Mouse (Mus musculus) adrenal gland, postnatal 14 days (tissue): ENCODE measurements around the gene Jpt1. TPM values are rescaled to one million over a fixed set of nuclear protein-coding genes. Genes with fewer than 3 reads are reported as not detected.
"Not testable (repeated sequence)": the region's sequence is repeated elsewhere in the genome, so short reads cannot be mapped to it uniquely, and the experiment has no call there.

Source experiments
- DNase-seq: peaks from one replicate; pipeline ENCODE4 v3.0.0; 2021; ENCODE audit warnings: mixed read lengths
- total RNA-seq: library from RNA; stranded (reverse); gene quantifications from 2 replicates; pipeline ENCODE4 v1.2.3, GENCODE M21; 2021

The Jpt1 gene
- total RNA-seq, 1 experiment from 2014 or later = 99.8 TPM

DNA sequence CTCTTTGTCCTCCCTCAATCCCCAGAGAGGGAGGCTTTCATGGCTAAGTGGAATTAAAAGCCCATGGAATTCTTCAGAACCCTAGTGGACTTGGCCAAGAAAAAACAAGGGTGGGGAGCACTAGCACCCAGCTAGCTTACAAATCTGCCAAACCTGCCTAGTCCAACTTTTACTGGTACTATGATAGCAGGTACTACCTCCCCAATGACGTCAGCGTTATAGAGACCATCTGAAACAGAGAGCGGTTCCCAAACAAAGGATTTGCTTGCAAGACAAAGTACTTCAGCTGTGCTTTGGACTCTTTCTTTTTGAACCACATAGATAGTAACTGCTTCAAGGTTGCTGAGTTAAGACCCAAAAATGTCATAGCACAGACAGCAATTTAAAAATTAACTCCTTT is 2.2 kb downstream of the Jpt1 start:
- DNase-seq = no peak

DNA sequence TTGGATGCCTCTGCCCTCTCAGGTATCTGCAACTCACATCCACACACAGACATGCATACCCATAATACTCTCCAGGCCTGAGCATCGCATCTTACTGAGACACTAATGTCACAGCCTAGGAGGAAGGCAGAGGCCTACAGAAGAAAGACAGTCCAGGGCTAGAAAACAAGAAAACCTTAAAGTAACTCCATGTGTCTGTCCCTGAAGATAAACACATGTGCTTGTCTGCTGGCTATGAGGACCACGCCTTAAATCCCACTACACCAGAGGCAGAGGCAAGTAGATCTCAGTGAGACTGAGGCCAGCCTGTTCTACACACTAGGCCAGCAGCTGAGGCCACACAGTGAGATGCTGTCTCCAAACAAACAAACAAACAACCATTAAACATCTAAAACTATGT is 3.1 kb downstream of the Jpt1 start:
- no peak for DNase-seq

DNA sequence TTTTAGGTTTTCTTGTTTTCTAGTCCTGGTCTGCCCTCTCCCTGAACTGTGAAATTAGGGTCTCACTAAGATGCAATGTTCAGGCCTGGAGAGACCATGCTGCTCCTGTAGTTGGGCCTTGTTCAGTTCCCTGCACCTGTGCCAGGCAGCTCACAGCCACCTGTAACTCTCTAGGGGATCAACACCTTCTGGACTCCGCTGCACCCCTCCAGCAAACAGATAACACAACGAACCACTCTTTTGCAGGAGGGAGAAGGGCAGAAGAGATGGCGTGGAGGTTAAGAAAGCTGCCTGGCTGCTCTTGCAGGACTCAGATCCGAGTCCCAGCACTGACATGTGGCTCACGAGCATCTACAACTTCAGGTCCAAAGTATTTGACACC is 3.7 kb downstream of the Jpt1 start:
- DNase-seq = no peak

DNA sequence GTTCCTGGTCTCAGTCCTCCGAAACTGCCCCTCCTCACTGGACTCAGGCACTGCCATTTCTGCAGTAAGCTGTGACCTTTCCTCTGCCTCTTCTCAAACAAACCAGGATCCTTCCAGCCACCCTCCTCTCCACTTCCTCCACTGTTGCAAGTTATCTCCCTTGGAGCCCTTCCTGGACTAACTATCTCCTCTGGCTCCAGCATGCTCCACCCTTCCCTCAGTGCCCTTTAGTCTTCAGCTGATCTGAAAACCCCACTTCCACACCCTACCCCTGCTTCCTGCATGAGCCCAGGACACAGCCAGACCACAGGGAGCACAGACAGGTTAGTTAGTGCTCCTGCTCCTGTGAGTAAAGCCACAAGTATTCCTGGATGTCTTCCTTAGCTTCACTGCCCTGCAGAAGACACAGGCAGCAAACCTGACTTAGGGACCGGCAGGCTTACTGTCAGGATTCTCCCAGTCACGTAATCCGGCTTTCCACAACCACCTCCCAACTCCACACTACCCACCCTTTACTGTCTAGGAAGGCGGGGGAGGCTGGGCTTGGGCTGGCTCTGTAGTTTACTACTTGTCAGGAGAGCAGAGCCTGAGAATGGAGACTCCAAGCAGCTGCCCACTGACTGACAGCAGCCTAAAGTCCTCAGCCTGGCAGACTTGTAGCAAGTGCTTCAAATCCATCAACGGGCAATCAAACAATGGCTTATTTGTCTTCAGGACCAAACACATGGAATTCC is 4.2 kb downstream of the Jpt1 start:
- no peak for DNase-seq

DNA sequence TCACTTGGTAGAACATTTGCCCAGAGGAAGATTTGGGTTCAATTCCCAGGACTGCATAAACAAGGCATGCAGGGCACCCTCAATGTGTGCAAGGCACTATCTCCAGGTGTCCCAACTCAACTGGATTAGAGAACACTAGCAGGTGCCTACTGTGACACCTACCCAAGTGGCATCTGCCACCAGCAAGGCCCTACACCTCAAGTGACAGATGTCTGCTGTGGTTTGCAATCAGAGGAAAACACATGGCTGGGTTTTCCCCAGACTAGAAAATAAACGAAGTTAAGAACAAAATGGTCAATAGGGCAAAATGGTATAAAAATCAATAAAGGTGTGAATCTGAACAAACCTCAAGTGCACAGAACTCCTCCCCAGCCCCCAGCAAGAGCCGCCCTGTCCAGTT is 6.1 kb downstream of the Jpt1 start:
- DNase-seq = no peak

DNA sequence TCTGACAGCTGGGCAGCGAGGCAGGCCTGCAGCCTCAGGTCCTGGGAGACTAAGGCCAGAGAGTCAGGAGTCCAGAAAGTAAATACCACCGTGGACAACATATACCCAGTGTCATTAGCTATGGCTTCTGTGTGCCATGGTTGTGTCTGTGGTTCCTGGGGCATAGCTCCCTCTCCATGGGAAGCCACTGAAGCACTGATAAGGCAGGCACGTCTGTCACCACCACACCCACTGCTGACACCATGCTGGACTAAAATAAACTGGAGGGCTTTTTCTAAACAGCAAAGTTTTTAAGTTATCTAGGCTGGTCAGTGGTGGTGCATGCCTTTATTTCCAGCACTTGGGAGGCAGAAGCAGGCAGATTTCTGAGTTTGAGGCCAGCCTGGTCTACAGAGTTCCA is 7.6 kb downstream of the Jpt1 start:
- no peak for DNase-seq

DNA sequence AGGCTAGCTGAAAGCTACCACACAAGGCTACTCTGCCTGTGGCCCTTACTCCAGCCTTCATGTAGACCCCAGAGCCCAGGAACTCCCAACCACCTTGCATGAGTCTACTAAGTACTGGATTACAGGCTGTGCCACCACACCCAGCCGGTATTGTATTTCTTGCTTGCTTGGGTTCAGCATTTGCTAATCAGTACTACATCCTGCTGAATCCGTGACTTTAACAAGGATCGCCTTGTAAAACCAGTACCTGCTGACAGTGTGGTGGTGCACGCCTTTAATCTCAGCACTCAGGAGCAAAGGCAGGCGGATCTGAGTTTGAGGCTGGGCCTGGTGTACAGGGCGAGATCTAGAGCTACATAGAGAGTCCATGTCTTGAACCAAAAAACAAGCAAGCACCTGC is 11.6 kb downstream of the Jpt1 start:
- DNase-seq = no peak

DNA sequence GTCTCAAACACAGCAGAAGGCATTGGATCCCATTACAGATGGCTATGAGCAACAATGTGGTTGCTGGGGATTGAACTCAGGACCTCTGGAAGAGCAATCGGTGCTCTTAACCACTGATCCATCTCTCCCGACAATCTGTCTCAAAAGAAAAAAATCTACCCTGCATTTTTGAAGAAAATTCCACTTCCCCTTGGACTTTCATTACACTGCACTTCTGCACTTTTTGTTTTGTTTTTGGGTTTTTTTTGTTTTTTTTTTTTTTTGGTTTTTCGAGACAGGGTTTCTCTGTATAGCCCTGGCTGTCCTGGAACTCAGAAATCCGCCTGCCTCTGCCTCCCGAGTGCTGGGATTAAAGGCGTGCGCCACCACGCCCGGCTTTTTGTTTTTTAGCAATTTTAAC is 17.6 kb downstream of the Jpt1 start:
- DNase-seq = not testable (repeated sequence)

DNA sequence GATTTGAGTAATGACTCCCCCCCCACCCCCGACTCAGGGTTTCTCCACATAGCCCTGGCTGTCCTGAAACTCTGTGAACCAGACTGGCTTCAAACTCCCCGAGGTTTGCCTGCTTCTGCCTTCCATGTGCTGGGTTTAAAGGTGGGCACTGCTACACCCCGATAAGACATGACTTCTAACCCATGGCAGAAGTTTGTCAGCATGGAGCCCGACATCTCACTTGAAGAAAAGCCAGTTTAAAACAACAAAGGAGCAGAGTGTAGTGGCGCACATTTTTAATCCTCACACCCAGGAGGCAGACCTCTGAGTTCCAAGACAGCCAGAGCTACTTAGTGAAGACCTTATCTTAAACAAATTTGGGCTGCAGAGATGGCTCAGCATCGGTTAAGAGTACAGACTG is 21.8 kb downstream of the Jpt1 start:
- no peak for DNase-seq

DNA sequence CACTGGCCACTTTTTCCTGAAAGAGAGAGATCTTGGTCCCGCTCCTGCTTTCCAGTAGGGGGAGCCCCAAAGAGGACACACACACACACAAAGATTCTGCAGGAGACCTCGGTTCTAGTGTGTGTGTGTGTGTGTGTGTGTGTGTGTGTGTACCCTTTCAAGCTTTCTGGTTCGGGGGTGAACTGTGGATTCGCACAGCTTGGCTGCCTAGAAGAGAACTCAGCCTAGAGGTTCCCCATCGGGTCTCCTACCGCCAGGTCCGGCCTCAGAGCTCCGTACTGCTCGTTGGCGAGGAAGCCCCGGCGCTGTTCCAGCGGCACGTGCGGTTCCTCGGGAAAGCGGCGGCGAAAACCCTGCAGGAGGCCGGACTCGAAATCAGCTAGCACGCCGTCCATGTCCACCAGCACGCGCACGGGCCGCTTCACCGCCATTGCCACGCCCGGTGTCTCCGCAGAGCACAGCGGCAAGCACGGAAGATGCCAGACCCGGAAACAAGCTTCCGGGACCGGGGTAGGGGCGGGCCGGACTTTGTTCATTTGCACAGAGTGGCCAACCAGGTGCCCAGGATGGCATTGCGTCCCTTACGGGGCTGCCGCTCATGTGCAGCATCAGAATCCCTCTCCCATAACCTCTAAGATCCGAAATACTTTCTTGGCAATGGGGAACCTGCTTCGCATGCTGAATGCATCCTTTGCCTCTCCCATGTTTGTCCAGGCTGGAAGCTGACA is 22.7 kb downstream of the Jpt1 start, which contains the start of gene Nt5c:
Gene Nt5c, minus strand, starts transcription at position 507 of the 728 bp plus-strand sequence.
- DNase-seq = peak; percentile 92

DNA sequence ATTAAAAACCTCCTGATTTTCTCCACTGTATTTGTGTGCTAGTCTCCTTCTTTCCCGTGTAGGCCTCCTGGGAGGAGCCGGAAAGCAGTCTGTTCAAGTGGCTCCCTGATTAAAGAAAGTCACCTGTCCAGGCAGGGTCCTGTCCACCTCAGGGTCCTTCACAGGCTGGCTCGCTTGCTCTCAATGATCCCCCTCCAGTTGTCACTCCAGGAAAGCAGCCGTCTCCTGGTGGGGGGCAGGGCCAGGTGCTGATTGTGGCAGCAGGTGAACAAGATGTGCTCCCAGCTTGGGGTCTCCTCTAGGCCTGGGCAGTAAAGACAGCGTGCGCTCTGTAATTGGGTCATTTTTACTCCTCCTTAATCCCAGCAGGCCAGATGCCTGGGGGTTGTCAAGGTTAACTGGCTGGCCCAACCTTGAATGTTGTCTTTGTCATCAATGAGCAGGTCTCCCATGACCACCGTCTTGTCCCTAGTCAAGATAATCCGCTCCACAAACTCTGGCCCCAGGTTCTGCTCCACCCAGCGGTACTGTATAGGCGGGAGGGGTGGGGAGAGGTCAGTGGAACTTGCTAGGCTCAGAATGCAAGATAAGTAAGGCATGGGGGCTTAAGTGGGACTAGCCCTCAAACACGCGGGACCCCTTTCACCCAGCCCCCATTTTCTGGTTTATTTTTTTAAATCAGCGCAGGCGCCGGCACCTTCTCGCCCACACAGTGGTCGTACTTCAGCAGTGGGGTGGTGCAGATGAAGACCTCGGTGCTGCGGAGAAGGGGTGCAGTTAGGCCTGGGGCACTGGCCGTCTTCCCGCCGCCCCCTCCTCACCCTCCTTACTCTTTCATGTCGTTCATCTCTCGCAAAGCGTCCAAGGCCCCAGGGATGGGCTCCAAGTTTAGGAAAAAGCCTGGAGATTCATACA is 23.5 kb downstream of the Jpt1 start:
- DNase-seq = peak; percentile 49

DNA sequence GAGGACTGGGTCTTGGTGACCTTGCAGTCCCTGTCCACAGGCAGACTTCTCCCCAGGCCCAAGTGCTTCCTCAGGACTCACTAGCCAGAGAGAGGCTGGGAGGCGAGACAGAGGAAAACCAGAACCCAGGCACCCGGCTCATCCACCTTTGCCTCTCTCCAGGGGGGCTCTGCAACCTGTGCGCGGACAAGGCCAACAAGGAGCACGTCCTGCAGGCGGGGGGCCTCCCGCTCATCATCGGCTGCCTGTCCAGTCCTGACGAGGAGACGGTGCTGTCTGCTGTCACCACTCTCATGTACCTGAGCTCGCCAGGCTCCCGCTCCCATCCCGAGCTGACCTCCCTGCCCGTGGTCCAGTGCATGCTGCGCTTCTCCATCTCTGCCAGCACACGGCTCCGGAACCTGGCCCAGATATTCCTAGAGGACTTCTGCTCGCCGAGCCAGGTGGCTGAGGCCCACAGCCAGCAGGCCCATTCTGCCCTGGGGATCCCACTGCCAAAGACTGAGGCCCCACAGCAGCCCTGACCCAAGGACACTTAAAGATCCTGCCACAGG is 25.6 kb downstream of the Jpt1 start:
- DNase-seq = no peak

DNA sequence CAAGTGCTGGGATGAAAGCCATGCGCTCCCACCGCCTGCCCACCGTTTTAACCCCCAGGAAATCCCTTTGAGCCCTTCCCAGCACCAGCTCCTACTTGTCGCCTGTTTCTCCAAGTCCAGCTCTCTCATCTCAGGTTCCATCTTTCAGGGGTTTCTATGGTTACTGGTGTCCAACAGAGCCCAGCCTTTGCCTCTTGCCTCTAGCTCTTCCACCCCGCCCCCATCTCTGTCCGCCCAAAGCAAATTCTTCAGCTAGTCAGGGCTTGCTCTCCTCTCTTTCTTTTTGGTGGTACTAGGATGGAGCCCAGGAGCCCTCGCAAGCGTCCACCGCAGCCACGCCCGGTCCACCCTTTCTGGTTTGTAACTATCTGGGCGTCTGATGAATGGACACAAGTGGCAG is 29.0 kb downstream of the Jpt1 start:
- DNase-seq = no peak

DNA sequence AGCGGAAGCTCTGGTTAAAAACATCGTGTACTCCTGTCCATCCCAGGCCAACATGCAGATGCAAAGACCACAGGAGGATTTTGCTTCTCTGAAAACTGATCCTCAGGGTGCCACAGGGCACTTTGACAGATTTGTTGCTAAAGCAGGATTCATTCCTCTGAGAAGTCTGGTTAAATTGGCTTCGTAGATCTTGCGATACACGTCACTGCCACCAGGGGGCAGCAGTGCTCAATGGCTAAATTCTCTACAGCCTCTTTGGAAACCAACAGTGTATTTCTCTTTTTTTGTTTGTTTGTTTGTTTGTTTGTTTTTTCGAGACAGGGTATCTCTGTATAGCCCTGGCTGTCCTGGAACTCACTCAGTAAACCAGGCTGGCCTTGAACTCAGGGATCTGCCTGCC is 30.5 kb downstream of the Jpt1 start:
- DNase-seq = peak; percentile 85

DNA sequence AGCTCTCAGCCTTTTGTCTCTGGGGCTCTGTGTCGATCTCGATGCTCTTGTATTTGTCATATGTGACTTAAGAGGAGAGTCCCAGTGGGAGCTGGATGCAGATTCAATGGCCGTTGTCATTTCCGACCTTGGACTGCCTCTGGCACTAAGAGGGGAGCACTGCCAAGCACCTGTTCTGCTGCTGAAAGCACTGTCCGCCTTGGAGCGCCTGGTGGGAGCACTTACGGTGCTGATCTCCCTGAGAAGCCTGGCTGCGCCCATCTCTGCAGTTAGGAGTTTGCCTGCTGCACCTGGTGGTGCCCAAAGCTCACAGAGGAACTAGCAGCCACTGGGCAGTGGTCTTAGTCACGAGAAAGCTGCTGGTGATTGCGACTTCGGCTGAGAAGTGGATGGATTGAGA is 30.9 kb downstream of the Jpt1 start:
- no peak for DNase-seq

DNA sequence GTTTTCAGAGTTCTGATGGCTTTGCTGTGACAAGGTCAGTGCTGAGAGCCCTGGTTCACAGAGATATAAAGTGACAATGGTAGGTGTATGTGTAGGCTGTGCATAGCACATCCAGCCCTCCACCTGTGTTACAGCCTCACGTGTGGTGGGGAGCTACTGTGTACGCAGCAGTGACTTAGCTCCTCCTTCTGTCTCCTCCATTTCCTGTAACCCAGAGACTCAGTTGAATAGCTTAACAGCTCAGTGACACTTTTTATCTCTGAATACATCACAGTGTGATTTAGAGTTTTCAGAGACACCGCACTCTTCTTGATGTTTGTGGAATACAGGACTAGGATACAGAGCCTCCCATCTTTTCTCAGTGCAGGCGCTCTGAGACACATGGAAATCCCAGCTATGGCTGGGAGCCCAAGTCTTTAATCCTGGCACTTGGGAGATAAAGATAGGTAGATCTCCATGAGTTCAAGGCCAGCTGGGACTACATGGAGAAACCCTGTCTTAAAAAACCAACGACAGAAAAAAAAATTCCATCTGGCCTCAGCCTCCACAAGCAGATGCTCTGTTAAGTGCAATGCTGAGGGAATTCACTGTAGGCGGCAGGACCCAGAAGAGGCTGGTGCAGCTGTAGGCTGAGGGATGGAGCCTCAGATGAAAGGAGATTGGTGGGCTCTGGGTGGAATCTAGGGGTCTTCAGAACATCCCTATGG is 32.5 kb downstream of the Jpt1 start:
- DNase-seq = no peak

DNA sequence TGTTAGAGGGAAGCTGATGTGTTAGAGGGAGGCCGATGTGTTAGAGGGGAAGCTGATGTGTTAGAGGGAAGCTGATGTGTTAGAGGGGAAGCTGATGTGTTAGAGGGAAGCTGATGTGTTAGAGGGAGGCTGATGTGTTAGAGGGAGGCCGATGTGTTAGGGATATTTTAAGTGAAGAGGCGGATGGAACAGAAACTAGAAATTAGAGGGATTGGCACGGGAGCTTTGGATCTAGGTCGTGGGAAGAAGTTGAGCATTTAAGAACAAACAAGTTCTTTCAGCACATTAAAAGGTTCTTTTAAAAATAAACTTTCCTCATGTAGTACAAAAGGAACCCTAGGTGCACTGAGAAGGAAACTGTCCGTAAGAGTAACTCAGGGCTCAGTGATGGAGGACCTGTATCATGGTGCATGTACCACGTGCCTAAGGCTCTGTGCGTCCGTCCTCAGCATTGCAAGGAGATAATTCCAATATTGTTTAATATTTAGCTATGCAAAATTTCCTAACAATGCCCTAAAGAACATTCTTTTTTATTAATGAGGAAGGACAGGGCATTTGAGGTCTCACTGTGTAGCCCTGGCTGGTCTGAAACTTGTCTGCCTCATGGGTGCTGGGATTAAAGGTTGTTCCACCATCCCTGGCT is 35.8 kb downstream of the Jpt1 start:
- no peak for DNase-seq

DNA sequence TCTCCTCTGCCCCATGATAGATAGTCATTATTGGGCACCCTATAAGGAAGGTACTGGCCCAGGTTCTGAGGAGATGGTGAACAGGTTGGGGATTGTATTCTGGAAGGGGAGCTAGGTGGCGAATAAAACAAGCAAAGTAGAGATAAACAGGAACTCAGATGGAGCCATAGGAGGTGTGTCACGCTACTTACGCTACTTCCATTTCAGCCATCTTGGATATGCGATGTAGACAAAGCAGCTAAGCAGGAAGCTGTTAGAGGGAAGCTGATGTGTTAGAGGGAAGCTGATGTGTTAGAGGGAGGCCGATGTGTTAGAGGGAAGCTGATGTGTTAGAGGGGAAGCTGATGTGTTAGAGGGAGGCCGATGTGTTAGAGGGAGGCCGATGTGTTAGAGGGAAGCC is 36.8 kb downstream of the Jpt1 start:
- not testable (repeated sequence) for DNase-seq

DNA sequence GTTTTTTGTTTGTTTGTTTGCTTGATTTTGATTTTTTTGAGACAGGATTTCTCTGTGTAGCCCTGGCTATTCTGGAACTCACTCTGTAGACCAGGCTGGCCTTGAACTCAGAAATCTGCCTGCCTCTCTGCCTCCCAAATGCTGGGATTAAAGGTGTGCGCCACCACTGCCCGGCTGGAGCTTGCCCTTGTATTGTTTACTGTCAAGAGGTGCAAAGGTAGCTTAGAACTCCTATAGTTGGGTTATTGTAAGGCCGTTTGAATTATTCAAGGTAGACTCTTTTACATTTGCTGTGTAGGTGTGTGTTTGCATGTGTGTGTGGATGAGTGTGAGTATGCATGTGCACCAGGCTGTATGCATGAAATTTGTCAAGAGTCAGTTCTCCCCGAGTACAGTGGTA is 37.6 kb downstream of the Jpt1 start:
- DNase-seq = not testable (repeated sequence)

DNA sequence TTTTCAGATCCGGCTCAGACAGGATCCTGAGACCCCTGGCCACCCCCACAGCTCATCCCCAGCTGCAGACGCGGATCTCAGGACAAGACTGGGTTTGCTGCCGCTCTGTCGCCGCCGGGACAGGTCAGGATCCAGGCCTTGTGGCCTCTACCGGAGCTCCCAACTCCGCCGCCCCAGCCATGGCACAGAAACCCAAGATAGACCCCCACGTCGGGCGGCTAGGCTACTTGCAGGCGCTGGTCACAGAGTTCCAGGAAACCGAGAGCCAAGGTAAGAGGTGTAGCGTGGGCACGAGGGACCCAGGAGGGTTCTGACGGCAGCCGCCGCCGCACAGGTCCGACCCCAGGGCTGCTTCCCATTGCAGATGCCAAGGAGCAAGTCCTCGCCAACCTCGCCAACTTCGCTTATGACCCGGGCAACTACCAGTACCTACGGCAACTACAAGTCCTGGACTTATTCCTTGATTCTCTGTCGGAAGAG is 38.4 kb downstream of the Jpt1 start:
- DNase-seq = no peak
